In the genomic region with DNA sequence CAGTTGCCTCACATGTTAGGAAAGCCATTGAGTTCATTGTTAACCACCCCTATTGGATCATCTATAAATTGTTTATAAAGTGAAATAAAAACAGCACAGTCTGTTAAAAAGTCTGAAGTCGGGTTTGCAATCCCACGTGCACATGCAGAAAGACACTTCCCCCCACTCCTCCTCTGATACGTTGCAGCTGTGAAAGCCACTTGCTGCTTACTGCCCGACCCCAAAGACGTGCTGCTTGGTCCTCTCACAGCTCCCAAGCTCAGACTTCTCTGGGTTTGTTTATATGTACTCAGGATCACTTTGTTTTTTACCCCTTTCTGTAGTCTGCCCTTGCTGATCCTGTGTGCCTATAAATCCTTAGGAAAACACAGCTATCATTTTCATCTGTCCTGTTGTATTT, we compare ENCODE assay signal across 12 mouse cellular contexts.
"Had no signal": no experiment of that assay in that cellular context is flagged by ENCODE, and none has a peak within 500 bp of the region (broad histone marks: within the 10 kb centered on the region; RNA-seq: fewer than 3 reads in every experiment).

No protein-coding gene starts in this region.

- H3K27me3 ChIP-seq: hindbrain, embryonic 15.5 days; limb, embryonic 12.5 days; liver, embryonic 15.5 days; megakaryocyte, embryonic 14.5 days; midbrain, embryonic 15.5 days; neural tube, embryonic 12.5 days had no signal

- H3K4me1 ChIP-seq: hindbrain, embryonic 15.5 days; limb, embryonic 12.5 days; midbrain, embryonic 15.5 days; neural tube, embryonic 12.5 days had no signal

- H3K9ac ChIP-seq: hindbrain, embryonic 15.5 days; limb, embryonic 12.5 days; liver, embryonic 15.5 days; midbrain, embryonic 15.5 days; neural tube, embryonic 12.5 days had no signal

- ATAC-seq: midbrain, embryonic 15.5 days had no signal

- H3K4me2 ChIP-seq: hindbrain, embryonic 15.5 days; limb, embryonic 12.5 days; liver, embryonic 15.5 days; midbrain, embryonic 11.5 days; midbrain, embryonic 15.5 days; neural tube, embryonic 12.5 days had no signal

- H3K4me3 ChIP-seq: hindbrain, embryonic 15.5 days; layer of hippocampus, adult 2 months; limb, embryonic 12.5 days; liver, embryonic 15.5 days; megakaryocyte, embryonic 14.5 days; midbrain, embryonic 15.5 days; neural tube, embryonic 12.5 days had no signal

- DNase-seq: kidney, adult 8-10 months; liver; thymus, postnatal 36 days had no signal

- H3K9me3 ChIP-seq: hindbrain, embryonic 15.5 days; limb, embryonic 12.5 days; liver, embryonic 15.5 days; megakaryocyte, embryonic 14.5 days; midbrain, embryonic 15.5 days; neural tube, embryonic 12.5 days had no signal

- H3K27ac ChIP-seq: hindbrain, embryonic 15.5 days; layer of hippocampus, adult 2 months; limb, embryonic 12.5 days; liver, embryonic 15.5 days; macrophage; midbrain, embryonic 15.5 days; neural tube, embryonic 12.5 days had no signal
